Mouse (Mus musculus) lung, postnatal 0 days (tissue): ENCODE measurements around the gene Mycl. TPM values are rescaled to one million over a fixed set of nuclear protein-coding genes. Genes with fewer than 3 reads are reported as not detected.

ENCODE experiments used
- ATAC-seq: fragments of 200-750 bp; cut with Nextera tagmentation; 2 replicates; pipeline ENCODE4 v1.8.0; 2017; ENCODE audit warnings: moderate library complexity
- DNase-seq: peaks from one replicate; pipeline ENCODE4 v3.0.0-alpha.2; 2016; ENCODE audit warnings: low spot score
- H3K27ac ChIP-seq: fragments of 300-500 bp; sonication (generic); 2 replicates; pipeline ENCODE4 v1.5.1; 2014; ENCODE audit warnings: antibody characterized with exemption, mild to moderate bottlenecking, low read length, mixed read lengths
- H3K27me3 ChIP-seq: fragments of 300-500 bp; sonication (generic); replicated peaks from 2 replicates; pipeline ENCODE4 v1.6.1; 2014; ENCODE audit warnings: low read length, mixed read lengths; ENCODE audit not compliant: insufficient read depth
- H3K36me3 ChIP-seq: fragments of 300-500 bp; sonication (generic); 2 replicates; pipeline ENCODE4 v1.6.1; 2014; ENCODE audit warnings: low read length, mixed read lengths; ENCODE audit not compliant: insufficient read depth
- H3K4me1 ChIP-seq: fragments of 300-500 bp; sonication (generic); 2 replicates; pipeline ENCODE4 v1.6.1; 2014; ENCODE audit warnings: antibody characterized with exemption, low read depth, low read length, mixed read lengths; ENCODE audit not compliant: insufficient read depth
- H3K4me2 ChIP-seq: fragments of 300-500 bp; sonication (generic); replicated peaks from 2 replicates; pipeline ENCODE4 v1.6.1; 2014; ENCODE audit warnings: low read depth, mild to moderate bottlenecking, low read length, moderate library complexity, mixed read lengths
- H3K4me3 ChIP-seq: fragments of 300-500 bp; sonication (generic); 2 replicates; pipeline ENCODE4 v1.5.1; 2014; ENCODE audit warnings: low read depth, low read length
- H3K9ac ChIP-seq: fragments of 300-500 bp; sonication (generic); replicated peaks from 2 replicates; pipeline ENCODE4 v1.6.1; 2014; ENCODE audit warnings: low read depth, mild to moderate bottlenecking
- H3K9me3 ChIP-seq: fragments of 300-500 bp; sonication (generic); 2 replicates; pipeline ENCODE4 v1.6.1; 2016; ENCODE audit warnings: low read length, mixed read lengths
- CTCF ChIP-seq: IDR thresholded peaks from 2 replicates; pipeline ENCODE4 v1.5.1; 2016; ENCODE audit warnings: antibody characterized with exemption, mild to moderate bottlenecking
- EP300 ChIP-seq: IDR thresholded peaks from 2 replicates; pipeline ENCODE4 v1.6.1; 2016; ENCODE audit warnings: antibody characterized with exemption, mild to moderate bottlenecking, control low read depth
- WGBS: fragments of 180-500 bp; shearing (Covaris S2); extraction: QIAGEN DNeasy Blood & Tissue Kit; methylation state at CpG from one replicate; pipeline ENCODE4 v1.1.7; 2014; 5-methylcytosine and 5-hydroxymethylcytosine counted together
- polyA plus RNA-seq: library from polyadenylated mRNA; unstranded; fragments of >200 nt; fragmentation: Nextera tagmentation; extraction: Ambion mirVana; gene quantifications from 2 replicates; pipeline ENCODE4 v1.2.1, GENCODE M21; 2015

Mycl gene
- polyA plus RNA-seq, 1 experiment from 2014 or later = 6.0 TPM

- peak; percentile 79 for DNase-seq
- H3K27ac ChIP-seq = peak overlapping the region; percentile 48
Measured at GRCm38 (mm10) chr4:123046300-123046699, 50.8 kb downstream of the Mycl start.

GRCm38 (mm10) chr4:123050681-123051211 is 55.3 kb downstream of the Mycl start:
- H3K36me3 ChIP-seq = peaks cover 11% of the 10 kb centered on the region
- no peak overlapping the region for H3K4me2 ChIP-seq

More at GRCm38 (mm10) chr4:123046300-123046699, 50.8 kb downstream of the Mycl start:
- peaks cover 15% of the 10 kb centered on the region; the same call in 1 of the 2 replicates for H3K4me1 ChIP-seq
- no peak overlapping the region for H3K4me2 ChIP-seq
- H3K27me3 ChIP-seq = no peaks in the 10 kb centered on the region
- peak; percentile 68 for ATAC-seq
- H3K9ac ChIP-seq = no peak overlapping the region
- no peak overlapping the region for H3K4me3 ChIP-seq
- 55% methylated on average over 3 of the region's 3 CpGs for WGBS
- H3K9me3 ChIP-seq = no peaks in the 10 kb centered on the region
- TF ChIP-seq CTCF = no peak
- peak; percentile 94 for TF ChIP-seq EP300
- H3K36me3 ChIP-seq = peaks cover 4% of the 10 kb centered on the region; the same call in 1 of the 2 replicates

More at GRCm38 (mm10) chr4:123050681-123051211, 55.3 kb downstream of the Mycl start:
- 32% methylated on average over 5 of the region's 5 CpGs for WGBS
- Histone ChIP-seq H3K27me3 (no peaks in the 10 kb centered on the region), H3K9ac (no peak overlapping the region), H3K27ac (peak overlapping the region; percentile 57), H3K4me1 (peaks cover 17% of the 10 kb centered on the region; the same call in 1 of the 2 replicates), H3K9me3 (no peaks in the 10 kb centered on the region), H3K4me3 (no peak overlapping the region)
- DNase-seq (peak; percentile 96), ATAC-seq (peak; percentile 90)
- peak; percentile 87 for TF ChIP-seq EP300
- TF ChIP-seq CTCF = no peak

Other genes with a start within 250 kb of the Mycl start
- gene Ppt1, start 159.4 kb upstream of the Mycl start, polyA plus RNA-seq = 39.0 and 39.1 TPM in 2 replicates
- gene Cap1, start 109.6 kb upstream of the Mycl start, polyA plus RNA-seq = 66.8 and 66.9 TPM in 2 replicates
- 0.38 and 1.2 TPM in 2 replicates for gene Mfsd2a, start 34.5 kb upstream of the Mycl start, polyA plus RNA-seq
- gene Trit1, start 20.9 kb downstream of the Mycl start, polyA plus RNA-seq = 10.7 and 11.1 TPM in 2 replicates
- 0.57 and 0.84 TPM in 2 replicates for gene Bmp8b, start 109.5 kb downstream of the Mycl start, polyA plus RNA-seq
- not detected in 2 replicates for gene Oxct2b, start 120.6 kb downstream of the Mycl start, polyA plus RNA-seq
- gene Ppie, start 144.3 kb downstream of the Mycl start, polyA plus RNA-seq = 41.2 and 43.8 TPM in 2 replicates
- gene Hpcal4, start 187.6 kb downstream of the Mycl start, polyA plus RNA-seq = 0.20 and 0.51 TPM in 2 replicates
- 0.10 TPM in 1 of 2 replicates, not detected in the other for gene Nt5c1a, start 205.9 kb downstream of the Mycl start, polyA plus RNA-seq
- gene Heyl, start 237.9 kb downstream of the Mycl start, polyA plus RNA-seq = 20.3 and 23.6 TPM in 2 replicates